Mouse (Mus musculus) limb, embryonic 13.5 days (tissue): ENCODE measurements around the gene Extl1. TPM values are rescaled to one million over a fixed set of nuclear protein-coding genes. Genes with fewer than 3 reads are reported as not detected.
"Not testable (repeated sequence)": the region's sequence is repeated elsewhere in the genome, so short reads cannot be mapped to it uniquely, and the experiment has no call there.

Source experiments
- ATAC-seq: fragments of 200-750 bp; cut with Nextera tagmentation; 2 replicates; pipeline ENCODE4 v1.8.0; 2017; ENCODE audit warnings: low read depth, moderate number of reproducible peaks, moderate TSS enrichment; ENCODE audit not compliant: low FRiP score
- H3K27ac ChIP-seq: fragments of 300-500 bp; sonication (generic); 2 replicates; pipeline ENCODE4 v1.5.1; 2015; ENCODE audit warnings: inconsistent platforms, mild to moderate bottlenecking, moderate library complexity
- H3K27me3 ChIP-seq: fragments of 300-500 bp; sonication (generic); 2 replicates; pipeline ENCODE4 v1.6.1; 2015; ENCODE audit warnings: mild to moderate bottlenecking, inconsistent platforms
- H3K36me3 ChIP-seq: fragments of 300-500 bp; sonication (generic); 2 replicates; pipeline ENCODE4 v1.6.1; 2015; ENCODE audit warnings: inconsistent platforms, mild to moderate bottlenecking, moderate library complexity
- H3K4me1 ChIP-seq: fragments of 300-500 bp; sonication (generic); 2 replicates; pipeline ENCODE4 v1.6.1; 2015; ENCODE audit warnings: inconsistent platforms
- H3K4me2 ChIP-seq: fragments of 300-500 bp; sonication (generic); replicated peaks from 2 replicates; pipeline ENCODE4 v1.6.1; 2015; ENCODE audit warnings: inconsistent platforms, mild to moderate bottlenecking, moderate library complexity
- H3K4me3 ChIP-seq: fragments of 300-500 bp; sonication (generic); 2 replicates; pipeline ENCODE4 v1.5.1; 2015; ENCODE audit warnings: moderate library complexity, mild to moderate bottlenecking, inconsistent platforms
- H3K9ac ChIP-seq: fragments of 300-500 bp; sonication (generic); 2 replicates; pipeline ENCODE4 v1.6.1; 2015; ENCODE audit warnings: mild to moderate bottlenecking, inconsistent platforms
- H3K9me3 ChIP-seq: fragments of 300-500 bp; sonication (generic); 2 replicates; pipeline ENCODE4 v1.6.1; 2016; ENCODE audit warnings: inconsistent platforms
- WGBS: fragments of 180-500 bp; shearing (Covaris S2); methylation state at CpG from one replicate; pipeline ENCODE4 v1.1.7; 2015; 5-methylcytosine and 5-hydroxymethylcytosine counted together
- polyA plus RNA-seq: library from polyadenylated mRNA; unstranded; fragments of >200 nt; fragmentation: Nextera tagmentation; extraction: Ambion mirVana; gene quantifications from 2 replicates; pipeline ENCODE4 v1.2.1, GENCODE M21; 2015

The Extl1 gene
- polyA plus RNA-seq, 1 experiment from 2014 or later, result 8.3 TPM

GRCm38 (mm10) chr4:134345802-134346201 is 37.8 kb downstream of the Extl1 start:
- WGBS, result 87% methylated on average over 15 of the region's 15 CpGs
- H3K9ac ChIP-seq, result no peak overlapping the region
- no peak for ATAC-seq
- no peak overlapping the region for H3K27ac ChIP-seq
- no peak overlapping the region for H3K4me2 ChIP-seq
- H3K27me3 ChIP-seq, result peaks cover 65% of the 10 kb centered on the region
- H3K36me3 ChIP-seq, result no peaks in the 10 kb centered on the region
- H3K4me3 ChIP-seq, result no peak overlapping the region
- H3K4me1 ChIP-seq, result peaks cover 13% of the 10 kb centered on the region
- H3K9me3 ChIP-seq, result no peaks in the 10 kb centered on the region

- H3K27ac ChIP-seq, result no peak overlapping the region
- no peak overlapping the region for H3K4me2 ChIP-seq
- H3K4me1 ChIP-seq, result peaks cover 13% of the 10 kb centered on the region
- no peaks in the 10 kb centered on the region for H3K9me3 ChIP-seq
- no peak for ATAC-seq
- 41% methylated on average over 3 of the region's 3 CpGs for WGBS
- H3K27me3 ChIP-seq, result peaks cover 72% of the 10 kb centered on the region
- H3K4me3 ChIP-seq, result no peak overlapping the region
- H3K9ac ChIP-seq, result no peak overlapping the region
- H3K36me3 ChIP-seq, result no peaks in the 10 kb centered on the region
Observed at GRCm38 (mm10) chr4:134344620-134345019, 39.0 kb downstream of the Extl1 start.

DNA sequence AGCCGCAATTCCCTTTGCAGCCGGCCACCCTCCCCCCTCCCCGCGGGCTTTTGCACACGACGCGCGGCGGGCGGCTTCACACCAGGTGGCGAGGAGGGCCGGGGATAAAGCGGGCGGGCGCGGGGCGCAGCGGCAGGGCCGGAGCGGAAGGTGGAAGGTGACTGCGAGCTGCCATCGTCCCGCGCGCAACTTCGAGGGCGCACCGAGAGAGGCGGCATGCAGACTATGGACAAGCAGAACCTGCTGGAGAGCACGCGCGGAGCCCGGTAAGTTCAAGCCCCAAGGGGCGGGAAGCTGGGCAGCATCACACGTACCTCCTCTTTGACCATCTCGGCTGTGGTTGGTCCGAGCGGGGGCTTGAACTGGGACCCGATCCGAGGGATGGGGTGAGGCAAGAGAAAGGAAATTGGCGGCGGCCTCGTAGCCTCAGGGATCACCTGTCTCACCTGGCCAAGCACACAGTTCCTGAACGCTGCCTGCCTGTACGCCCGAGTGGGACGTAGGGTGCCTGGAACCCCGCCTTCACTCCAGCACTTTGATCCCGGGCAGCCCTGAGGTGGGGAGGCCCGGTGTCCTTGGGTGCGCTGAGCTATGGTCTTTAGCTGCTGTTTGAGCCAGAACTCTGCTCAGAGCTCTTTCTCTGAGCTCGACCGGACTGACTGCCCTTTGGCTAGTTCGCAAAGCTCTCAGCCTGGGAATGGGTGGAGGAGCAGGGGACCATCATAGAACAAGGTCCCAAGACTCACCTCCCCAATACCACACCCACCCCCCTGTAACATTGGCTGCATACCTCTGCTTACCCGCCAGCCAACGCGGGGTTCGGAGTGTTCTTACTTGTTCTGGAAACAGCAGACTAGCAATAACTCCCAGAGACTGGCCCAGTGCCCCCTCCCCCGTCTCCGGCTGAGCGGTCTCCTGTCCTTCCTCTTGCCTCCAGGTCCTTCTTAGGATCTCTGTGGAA is 40.3 kb downstream of the Extl1 start, which contains the start of gene Slc30a2:
Gene Slc30a2 (plus strand): TSS at position 111 of the 961 bp plus-strand sequence.
- ATAC-seq, result no peak
- WGBS, result 2% methylated on average over 59 of the region's 61 CpGs
- no peaks in the 10 kb centered on the region for H3K9me3 ChIP-seq
- H3K27me3 ChIP-seq, result peaks cover 72% of the 10 kb centered on the region
- peak within 1 kb of the TSS; percentile 65 for H3K4me2 ChIP-seq
- peak within 1 kb of the TSS; percentile 38 for H3K4me3 ChIP-seq
- no peak within 1 kb of the TSS for H3K27ac ChIP-seq
- peaks cover 13% of the 10 kb centered on the region for H3K4me1 ChIP-seq
- no peaks in the 10 kb centered on the region for H3K36me3 ChIP-seq
- peak within 1 kb of the TSS; percentile 56; the same call in 1 of the 2 replicates for H3K9ac ChIP-seq

- peak overlapping the region; percentile 38; the same call in 1 of the 2 replicates for H3K4me3 ChIP-seq
- H3K36me3 ChIP-seq, result no peaks in the 10 kb centered on the region
- peaks cover 69% of the 10 kb centered on the region for H3K27me3 ChIP-seq
Observed at GRCm38 (mm10) chr4:134342213-134342779, 41.4 kb downstream of the Extl1 start.

GRCm38 (mm10) chr4:134341231-134341630 is 42.4 kb downstream of the Extl1 start:
- H3K27ac ChIP-seq, H3K9ac ChIP-seq, ATAC-seq, H3K36me3 ChIP-seq, H3K9me3 ChIP-seq, H3K4me3 ChIP-seq, H3K4me2 ChIP-seq: not testable (repeated sequence)
- 63% methylated on average over 6 of the region's 6 CpGs for WGBS
- peaks cover 13% of the 10 kb centered on the region for H3K4me1 ChIP-seq
- H3K27me3 ChIP-seq, result peaks cover 59% of the 10 kb centered on the region

More at GRCm38 (mm10) chr4:134342213-134342779, 41.4 kb downstream of the Extl1 start:
- Histone ChIP-seq H3K4me2 (no peak overlapping the region), H3K9me3 (no peaks in the 10 kb centered on the region), H3K27ac (no peak overlapping the region), H3K9ac (no peak overlapping the region), H3K4me1 (peaks cover 13% of the 10 kb centered on the region)
- no peak for ATAC-seq
- 38% methylated on average over 11 of the region's 11 CpGs for WGBS

DNA sequence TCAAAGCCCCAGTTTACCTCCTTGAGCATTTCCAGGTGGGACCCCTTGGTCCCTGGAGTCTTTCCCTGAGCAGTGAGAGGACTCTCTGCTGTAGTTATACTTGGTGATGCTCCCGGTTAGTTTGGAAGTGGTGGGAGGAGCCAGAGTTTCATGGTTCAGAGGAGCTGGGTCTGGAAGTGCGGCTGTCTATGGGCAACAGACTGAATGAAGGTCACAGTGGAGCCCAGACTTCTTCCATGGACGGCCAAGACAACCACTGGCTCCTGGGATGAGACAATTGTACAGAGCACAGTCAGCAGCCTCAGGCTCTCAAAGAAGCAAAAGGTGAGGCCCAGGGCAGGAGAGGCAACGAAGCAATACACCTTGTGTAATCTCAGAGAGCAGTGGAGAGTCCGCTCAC is 53.4 kb downstream of the Extl1 start:
- no peaks in the 10 kb centered on the region for H3K9me3 ChIP-seq
- H3K4me1 ChIP-seq, result no peaks in the 10 kb centered on the region
- no peak overlapping the region for H3K4me2 ChIP-seq

GRCm38 (mm10) chr4:134328832-134329231 is 54.8 kb downstream of the Extl1 start:
- Histone ChIP-seq H3K36me3 (no peaks in the 10 kb centered on the region), H3K4me2 (no peak overlapping the region), H3K9ac (no peak overlapping the region), H3K27me3 (no peaks in the 10 kb centered on the region), H3K4me3 (no peak overlapping the region), H3K4me1 (no peaks in the 10 kb centered on the region), H3K27ac (no peak overlapping the region), H3K9me3 (no peaks in the 10 kb centered on the region)
- no peak for ATAC-seq
- WGBS, result 88% methylated on average over 8 of the region's 8 CpGs

More for the DNA sequence above, 53.4 kb downstream of the Extl1 start:
- Histone ChIP-seq H3K36me3 (no peaks in the 10 kb centered on the region), H3K27me3 (no peaks in the 10 kb centered on the region), H3K27ac (no peak overlapping the region), H3K9ac (no peak overlapping the region), H3K4me3 (no peak overlapping the region)
- 68% methylated on average over 5 of the region's 5 CpGs for WGBS
- no peak for ATAC-seq

- H3K36me3 ChIP-seq, result no peaks in the 10 kb centered on the region
- H3K4me3 ChIP-seq, result no peak overlapping the region
- H3K27ac ChIP-seq, result no peak overlapping the region
- H3K9ac ChIP-seq, result no peak overlapping the region
- H3K4me2 ChIP-seq, result no peak overlapping the region
- no peaks in the 10 kb centered on the region for H3K4me1 ChIP-seq
- H3K27me3 ChIP-seq, result no peaks in the 10 kb centered on the region
- ATAC-seq, result no peak
- no peaks in the 10 kb centered on the region for H3K9me3 ChIP-seq
- WGBS, result 64% methylated on average over 8 of the region's 8 CpGs
Observed at GRCm38 (mm10) chr4:134328151-134328550, 55.5 kb downstream of the Extl1 start.

DNA sequence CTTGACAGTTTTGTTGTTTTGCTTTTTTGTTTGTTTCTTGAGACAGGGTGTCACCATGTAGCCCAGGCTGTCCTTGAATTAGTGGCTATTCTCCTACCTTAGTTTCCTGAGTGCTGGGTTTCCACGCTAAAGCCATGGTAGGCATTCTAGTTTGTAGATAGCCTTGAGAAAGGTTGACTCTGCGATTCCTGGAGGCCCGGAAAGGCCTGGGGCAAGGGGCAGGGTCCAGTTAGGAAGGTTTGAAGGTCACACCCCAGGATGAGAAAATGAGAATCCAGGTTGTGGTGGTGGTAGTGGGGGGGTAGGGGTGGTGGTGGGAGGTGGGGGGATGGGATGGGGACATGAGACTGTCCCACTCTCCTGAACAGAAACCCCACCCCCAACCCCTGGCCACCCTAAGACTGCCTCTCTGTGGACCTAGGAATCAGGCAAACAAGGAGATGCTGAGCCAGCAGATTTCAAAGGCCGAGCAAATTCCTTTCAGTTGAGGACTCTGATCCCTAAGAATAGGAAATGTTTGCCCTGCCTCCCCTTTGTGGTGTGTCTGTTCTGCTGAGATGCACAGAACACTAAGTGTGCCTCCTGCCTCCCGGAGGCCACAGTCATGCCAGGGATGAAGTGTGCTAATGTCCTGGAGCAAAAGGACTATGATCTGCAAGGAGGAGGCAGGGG is 56.7 kb downstream of the Extl1 start:
- H3K36me3 ChIP-seq, result no peaks in the 10 kb centered on the region
- peaks cover 4% of the 10 kb centered on the region; the same call in 1 of the 2 replicates for H3K27me3 ChIP-seq
- 72% methylated on average over 5 of the region's 5 CpGs for WGBS
- no peak overlapping the region for H3K9ac ChIP-seq
- no peak for ATAC-seq
- no peak overlapping the region for H3K4me3 ChIP-seq
- H3K9me3 ChIP-seq, result no peaks in the 10 kb centered on the region
- H3K27ac ChIP-seq, result no peak overlapping the region
- no peaks in the 10 kb centered on the region for H3K4me1 ChIP-seq
- no peak overlapping the region for H3K4me2 ChIP-seq

GRCm38 (mm10) chr4:134324655-134325054 is 59.0 kb downstream of the Extl1 start:
- Histone ChIP-seq H3K4me2 (no peak overlapping the region), H3K27ac (no peak overlapping the region), H3K36me3 (no peaks in the 10 kb centered on the region), H3K27me3 (peaks cover 4% of the 10 kb centered on the region; the same call in 1 of the 2 replicates), H3K9ac (no peak overlapping the region), H3K4me3 (no peak overlapping the region), H3K4me1 (no peaks in the 10 kb centered on the region), H3K9me3 (peaks cover 4% of the 10 kb centered on the region; the same call in 1 of the 2 replicates)
- 63% methylated on average over 5 of the region's 5 CpGs for WGBS
- no peak for ATAC-seq

DNA sequence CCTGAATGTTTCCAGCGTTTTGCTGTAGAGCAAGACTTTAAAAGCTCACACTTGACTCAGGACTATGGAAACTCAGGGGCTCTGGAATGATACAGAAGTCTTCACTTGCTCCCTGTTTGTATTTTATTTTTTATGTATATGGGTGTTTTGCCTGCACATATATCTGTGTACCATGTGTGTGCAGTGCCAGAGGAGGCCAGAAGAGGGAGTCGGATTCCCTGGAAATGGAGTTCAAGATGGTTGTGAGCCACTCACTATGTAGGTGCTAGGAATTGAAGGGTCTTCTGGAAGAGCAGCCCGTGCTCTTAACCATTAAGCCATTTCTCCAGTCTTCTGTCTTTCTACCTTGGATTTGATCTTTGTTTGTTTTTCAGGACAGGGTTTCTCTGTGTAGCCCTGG is 62.1 kb downstream of the Extl1 start:
- no peak overlapping the region for H3K4me2 ChIP-seq
- 62% methylated on average over 3 of the region's 3 CpGs for WGBS
- peaks cover 4% of the 10 kb centered on the region; the same call in 1 of the 2 replicates for H3K9me3 ChIP-seq
- no peaks in the 10 kb centered on the region for H3K36me3 ChIP-seq
- H3K4me1 ChIP-seq, result no peaks in the 10 kb centered on the region
- H3K27me3 ChIP-seq, result peaks cover 4% of the 10 kb centered on the region; the same call in 1 of the 2 replicates
- H3K4me3 ChIP-seq, result no peak overlapping the region
- ATAC-seq, result no peak
- H3K9ac ChIP-seq, result no peak overlapping the region
- no peak overlapping the region for H3K27ac ChIP-seq

DNA sequence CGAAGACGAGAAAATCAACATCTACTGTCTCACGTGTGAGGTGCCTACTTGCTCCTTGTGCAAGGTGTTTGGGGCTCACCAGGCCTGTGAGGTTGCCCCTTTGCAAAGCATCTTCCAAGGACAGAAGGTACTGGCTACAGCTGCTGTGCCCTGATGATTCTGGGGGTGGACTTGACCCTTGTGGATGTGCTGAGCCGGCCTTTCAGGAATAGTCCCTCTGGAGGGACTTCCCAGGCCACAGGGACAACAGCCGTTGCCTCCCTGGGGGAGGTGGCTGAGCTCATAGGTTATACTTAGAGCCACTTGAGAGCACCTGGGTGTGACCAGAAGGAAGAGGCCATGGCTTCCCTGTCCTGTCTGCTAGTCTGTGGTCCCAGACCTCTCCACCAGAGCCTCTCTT is 64.0 kb downstream of the Extl1 start:
- no peak for ATAC-seq
- H3K27me3 ChIP-seq, result peaks cover 4% of the 10 kb centered on the region; the same call in 1 of the 2 replicates
- WGBS, result 72% methylated on average over 5 of the region's 5 CpGs
- no peaks in the 10 kb centered on the region for H3K36me3 ChIP-seq
- H3K4me2 ChIP-seq, result no peak overlapping the region
- H3K9me3 ChIP-seq, result peaks cover 4% of the 10 kb centered on the region; the same call in 1 of the 2 replicates
- H3K4me3 ChIP-seq, result no peak overlapping the region
- peaks cover 6% of the 10 kb centered on the region; the same call in 1 of the 2 replicates for H3K4me1 ChIP-seq
- H3K27ac ChIP-seq, result no peak overlapping the region
- no peak overlapping the region for H3K9ac ChIP-seq
